Mouse (Mus musculus) B cell, adult 2 months (primary cell): Measurements from ENCODE around the gene Rnf208.

Experiments used
- DNase-seq, 2 experiments: peaks; one replicate each; pipeline ENCODE4 v3.0.0; 2022

The Rnf208 gene

GRCm38 (mm10) chr2:25224766-25225752, 17.0 kb upstream of the Rnf208 start:
- DNase-seq, result peak; percentile 94 to 97

GRCm38 (mm10) chr2:25225811-25226379, 16.2 kb upstream of the Rnf208 start:
- DNase-seq, result no peak

DNA sequence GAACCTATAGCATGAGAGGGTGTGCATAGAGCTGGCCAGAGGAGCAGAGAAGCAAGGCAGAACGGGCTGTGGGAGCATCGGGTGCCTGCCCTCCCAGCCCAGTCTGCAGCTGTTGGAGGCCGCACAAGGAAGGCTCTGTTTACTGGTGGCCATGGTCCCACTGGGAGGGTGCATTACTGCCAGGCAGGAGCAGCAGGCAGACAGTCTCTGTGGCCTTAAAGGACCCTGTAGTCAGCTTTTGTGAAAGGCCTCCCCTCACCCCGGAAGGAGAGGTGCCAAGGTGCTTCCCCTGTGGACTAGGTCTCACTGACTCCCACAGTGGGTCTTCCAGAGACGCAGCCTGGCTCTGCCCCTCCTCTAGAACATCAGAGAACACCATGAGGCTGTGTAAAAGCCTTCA, 15.2 kb upstream of the Rnf208 start:
- no peak for DNase-seq

DNA sequence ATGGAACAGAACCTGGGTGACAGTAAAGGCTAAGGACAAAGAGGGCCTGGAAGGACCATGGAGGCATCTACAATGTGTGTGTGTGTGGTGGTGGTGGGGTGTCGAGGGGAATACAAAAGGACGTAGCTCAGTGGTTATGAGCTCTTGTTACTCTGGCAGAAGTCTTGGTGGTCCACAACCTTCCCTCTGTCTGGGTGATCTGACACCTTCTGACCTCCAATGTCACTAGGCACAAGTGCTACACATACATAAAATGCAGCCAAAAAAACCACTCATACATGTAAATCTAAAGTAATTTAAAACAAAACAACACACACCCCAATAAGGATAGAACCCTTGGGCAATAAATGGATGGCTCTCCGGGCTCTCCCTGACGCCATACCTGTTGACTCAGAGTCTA, 14.6 kb upstream of the Rnf208 start:
- no peak for DNase-seq

DNA sequence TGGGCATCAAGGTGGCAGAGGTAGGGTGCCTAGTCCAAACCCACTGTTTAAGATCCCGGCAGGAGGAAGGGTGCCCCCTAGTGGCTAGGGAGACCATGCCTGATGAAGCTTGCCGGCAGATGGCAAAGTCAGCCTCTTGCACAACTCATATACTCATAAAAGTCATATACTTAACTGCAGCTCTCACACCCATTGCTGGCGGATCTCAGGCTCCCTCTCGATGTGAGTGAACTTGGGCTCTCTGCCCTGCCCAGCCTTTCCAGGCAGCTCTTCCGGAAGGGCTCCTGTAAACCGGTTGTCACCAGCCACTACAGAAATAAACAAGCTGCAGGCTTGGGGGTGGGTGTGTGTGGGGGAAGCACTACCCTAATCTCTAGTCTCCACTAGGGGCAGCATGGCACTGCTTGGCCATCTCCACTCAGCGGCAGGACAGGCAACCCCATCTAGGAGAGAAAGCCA, 13.6 kb upstream of the Rnf208 start:
- DNase-seq, result peak; percentile 91

DNA sequence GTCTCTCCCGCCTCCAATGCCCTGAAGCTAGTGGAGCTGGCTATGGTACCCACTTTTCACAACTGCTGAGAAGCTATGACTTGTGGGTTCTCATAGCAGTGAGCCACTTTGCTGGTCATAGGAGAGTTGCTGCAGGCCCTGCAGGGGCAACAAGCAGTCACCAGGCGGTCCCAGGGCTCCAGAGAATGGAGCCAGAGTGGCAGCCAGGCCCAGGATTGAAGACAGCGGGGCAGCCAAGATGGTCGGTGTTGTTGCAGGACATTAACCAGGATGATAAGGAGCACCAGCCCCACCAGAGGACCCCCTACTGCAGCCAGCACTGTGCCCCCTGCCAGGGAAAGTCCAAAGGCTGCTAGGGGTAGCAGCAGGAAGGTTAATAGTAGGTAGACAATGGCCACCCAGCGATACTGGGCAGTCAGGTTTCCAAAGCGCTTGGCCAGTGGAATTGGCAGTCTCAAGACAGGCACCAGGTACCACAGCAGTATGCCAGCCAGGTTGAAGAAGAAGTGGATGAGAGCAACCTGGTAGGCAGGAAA, 13.0 kb upstream of the Rnf208 start:
- DNase-seq, result no peak

GRCm38 (mm10) chr2:25229582-25229981, 12.5 kb upstream of the Rnf208 start:
- no peak for DNase-seq

GRCm38 (mm10) chr2:25230581-25230980, 11.5 kb upstream of the Rnf208 start:
- no peak for DNase-seq

GRCm38 (mm10) chr2:25231038-25231437, 11.0 kb upstream of the Rnf208 start:
- DNase-seq, result no peak

DNA sequence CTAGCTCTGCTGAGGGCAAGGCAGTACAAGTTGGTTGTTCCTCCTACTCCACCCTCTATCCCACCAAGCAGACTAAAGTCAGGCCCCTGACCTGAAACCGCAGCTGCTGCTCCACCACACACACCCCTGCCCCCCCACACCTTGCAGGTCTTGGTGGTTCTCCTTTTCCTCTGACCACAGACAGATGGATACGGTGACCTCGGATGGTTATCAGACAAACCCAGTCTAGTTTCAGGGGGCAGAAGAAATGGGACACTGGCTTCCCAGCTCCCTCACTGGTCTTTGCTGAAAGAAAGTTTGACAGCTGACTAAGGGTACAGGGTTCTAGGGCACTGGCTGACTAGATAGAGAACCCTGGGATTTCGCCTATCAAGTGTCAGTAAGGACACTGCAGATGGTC, 8.6 kb upstream of the Rnf208 start:
- DNase-seq, result peak; percentile 20 to 22

- DNase-seq, result no peak
These were observed 8.0 kb upstream of the Rnf208 start, which contains the start of gene Slc34a3 for GRCm38 (mm10) chr2:25234050-25234449. Slc34a3 (minus strand) TSS chr2:25234364.

GRCm38 (mm10) chr2:25234551-25235220, 7.4 kb upstream of the Rnf208 start:
- DNase-seq, result no peak

- DNase-seq, result no peak
These were observed 5.4 kb upstream of the Rnf208 start, which contains the start of gene Rnf224 for GRCm38 (mm10) chr2:25236614-25237013. Rnf224 (minus strand) TSS chr2:25236787.

DNA sequence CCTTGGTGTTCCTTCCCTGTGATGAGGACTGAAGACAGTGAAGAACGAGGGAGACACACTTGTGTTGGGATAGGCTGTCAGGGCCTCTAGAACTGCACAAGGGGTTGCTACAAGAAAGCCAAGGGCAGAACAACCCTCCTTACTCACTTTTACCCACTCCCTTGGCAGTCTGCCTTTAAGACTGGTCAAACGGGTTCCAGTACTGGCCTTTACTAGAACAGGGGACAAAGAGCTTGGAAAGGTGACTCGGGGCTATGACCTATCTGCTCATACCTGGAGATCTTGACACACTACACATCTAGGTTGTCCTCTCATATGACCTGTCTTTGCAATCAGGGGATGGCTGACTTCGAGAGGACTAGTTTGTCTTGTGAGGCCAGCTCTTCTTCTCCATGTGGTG, 4.5 kb upstream of the Rnf208 start:
- DNase-seq, result no peak

GRCm38 (mm10) chr2:25238106-25238505, 3.9 kb upstream of the Rnf208 start:
- DNase-seq, result no peak

GRCm38 (mm10) chr2:25239766-25240165, 2.3 kb upstream of the Rnf208 start:
- DNase-seq, result no peak

DNA sequence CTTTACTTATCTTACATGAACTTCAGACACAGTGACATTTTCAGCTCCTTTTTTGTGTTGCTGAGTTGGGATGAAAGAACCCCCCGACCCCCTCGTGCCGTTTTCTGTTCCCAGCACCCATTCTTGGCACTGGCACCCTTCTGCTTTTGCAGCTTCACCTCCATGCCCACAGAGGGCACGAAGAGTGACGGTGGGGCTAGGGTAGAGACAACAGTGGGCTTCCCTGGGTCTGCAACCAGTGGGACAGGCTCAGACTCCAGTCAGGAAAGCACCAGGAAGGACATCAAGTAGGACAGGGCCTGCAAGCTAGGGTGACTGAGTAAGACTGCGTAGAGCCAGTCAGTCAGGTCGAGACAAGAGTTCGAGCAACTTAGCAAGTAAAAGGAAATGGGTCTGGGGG, 1.7 kb upstream of the Rnf208 start:
- no peak for DNase-seq

DNA sequence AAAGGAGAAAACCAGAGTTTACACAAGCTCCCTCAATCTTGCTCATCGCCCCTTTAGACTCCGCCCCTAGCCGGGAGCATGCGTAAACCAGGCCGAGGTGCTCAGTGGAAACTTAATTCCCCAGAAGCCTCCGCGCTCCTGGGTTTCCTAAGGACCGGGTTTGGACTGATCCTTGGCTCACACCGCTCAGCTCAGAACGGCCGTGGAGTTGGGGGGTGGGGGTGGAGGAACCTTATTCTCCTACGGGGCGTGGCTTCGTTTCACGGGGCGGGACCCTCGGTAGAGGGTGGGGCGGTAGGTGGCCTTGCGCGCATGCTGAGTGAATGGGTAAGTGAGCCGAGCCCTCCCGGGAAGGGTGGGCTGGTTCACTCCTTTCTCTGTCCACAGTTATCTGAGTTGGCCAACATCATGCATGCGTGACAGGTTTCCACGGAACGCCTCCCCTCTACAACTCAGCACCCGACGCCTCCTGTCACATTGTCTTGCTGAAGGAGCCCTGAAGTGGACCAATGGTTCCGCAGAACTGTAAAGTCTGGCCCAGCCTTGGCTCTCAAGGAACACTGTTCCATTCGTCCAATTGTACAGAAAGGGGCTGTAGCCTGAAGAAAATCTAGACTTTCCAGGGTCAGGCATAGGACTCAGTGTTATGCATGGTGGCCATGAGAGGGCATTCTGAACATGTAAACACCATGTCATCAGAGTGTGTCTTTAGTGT, 1.2 kb upstream of the Rnf208 start:
- peak; percentile 55 to 61 for DNase-seq

- DNase-seq, result no peak
These were observed 648 bp upstream of the Rnf208 start for GRCm38 (mm10) chr2:25241438-25241775.

- DNase-seq, result no peak
These were observed 1.3 kb downstream of the Rnf208 start for GRCm38 (mm10) chr2:25243342-25243741.

DNA sequence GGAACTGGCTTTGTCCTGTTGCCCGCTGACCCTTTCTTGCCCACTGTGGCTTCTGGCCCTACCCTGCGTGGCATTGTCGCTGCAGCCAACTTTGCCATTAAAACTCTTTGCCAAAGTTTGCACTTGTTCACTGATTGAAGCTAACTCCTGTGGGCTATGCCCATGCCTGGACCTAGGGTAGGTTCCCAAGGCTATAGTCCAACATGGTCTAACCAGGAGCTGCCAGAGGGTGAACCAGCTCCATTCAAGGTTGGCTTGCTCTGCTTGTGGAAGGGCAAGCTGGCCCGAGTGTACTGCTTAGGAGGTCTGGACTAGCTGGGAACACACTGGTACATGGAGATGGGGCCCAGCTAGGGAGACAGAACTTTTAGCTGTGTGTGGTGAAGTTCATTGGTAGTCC, 2.1 kb downstream of the Rnf208 start:
- DNase-seq, result no peak
